Mouse (Mus musculus): ENCODE data around the gene Lcat.

DNA sequence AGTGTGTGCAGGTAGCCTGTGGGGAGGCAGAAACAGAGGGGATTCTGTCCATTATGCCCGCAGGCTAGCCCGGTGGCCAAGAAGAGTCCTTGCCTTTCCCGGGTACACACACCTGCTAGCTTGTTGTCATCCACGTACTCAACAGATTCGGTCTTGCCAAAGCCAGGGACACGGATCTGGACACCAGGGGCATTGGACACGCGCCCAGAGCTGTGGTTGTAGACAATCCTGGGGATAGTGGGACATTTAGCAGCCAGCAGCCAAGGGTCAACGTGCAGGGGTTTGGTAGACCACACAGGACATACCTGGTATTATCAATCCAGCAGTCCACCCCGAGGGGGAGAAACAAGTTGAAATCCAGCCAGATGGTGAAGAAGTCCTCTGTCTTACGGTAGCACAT is 1.2 kb downstream of the Lcat start:
- no peak for TF ChIP-seq MAX (IDR thresholded peaks at IDR 0.05)
- TF ChIP-seq MYOG (IDR thresholded peaks at IDR 0.05; ENCODE audit: control insufficient read depth, extremely low read depth, insufficient read length) = no peak
- TF ChIP-seq CTCF (IDR thresholded peaks at IDR 0.05; ENCODE audit: control insufficient read depth, insufficient read depth, insufficient read length) = no peak
- TF ChIP-seq USF1 (IDR thresholded peaks at IDR 0.05; ENCODE audit: low read depth) = no peak
- TF ChIP-seq CEBPB (IDR thresholded peaks at IDR 0.05; ENCODE audit: low read depth) = no peak
